Comparison of ENCODE assay signal across 13 mouse cellular contexts in genomic region chr6:80856910-80857543, GRCm38 (mm10).
DNase-seq lines count a peak whose midpoint lies in the region; ATAC-seq and TF ChIP-seq lines count a peak whose summit lies in the region.
"Had no signal": no experiment of that assay in that cellular context is flagged by ENCODE, and none has a peak within 500 bp of the region (broad histone marks: within the 10 kb centered on the region; RNA-seq: fewer than 3 reads in every experiment).

No protein-coding gene starts in this region.

- H3K4me1 ChIP-seq in forebrain, embryonic 14.5 days (ENCODE audit: control insufficient read depth, insufficient read depth, low read length), result 0 out of 2 replicates have a peak, but pooled peaks cover 3% of the 10 kb centered on the region
- peaks cover 4% of the 10 kb centered on the region; the same call in 1 of the 2 replicates for H3K4me1 ChIP-seq in midbrain, embryonic 10.5 days
- no peaks in the 10 kb centered on the region for H3K4me1 ChIP-seq in cerebellum, adult 2 months (ENCODE audit: control insufficient read depth, insufficient read depth, low read length)
- H3K4me1 ChIP-seq in lung, postnatal 0 days (ENCODE audit: insufficient read depth, low read depth, low read length), result no peaks in the 10 kb centered on the region
- H3K4me1 ChIP-seq: embryonic facial prominence, embryonic 15.5 days had no signal

- 54% methylated on average over 13 of the region's 13 CpGs for WGBS in forebrain, embryonic 14.5 days
- WGBS in midbrain, embryonic 10.5 days, result 74% methylated on average over 13 of the region's 13 CpGs
- WGBS in cerebellum, adult 2 months, result 68% methylated on average over 13 of the region's 13 CpGs
- 72% methylated on average over 13 of the region's 13 CpGs for WGBS in lung, postnatal 0 days

- no peaks in the 10 kb centered on the region for H3K27me3 ChIP-seq in forebrain, embryonic 14.5 days (replicated peaks; ENCODE audit: control insufficient read depth, insufficient read depth, low read length)
- H3K27me3 ChIP-seq in midbrain, embryonic 10.5 days (ENCODE audit: low read depth, poor library complexity, severe bottlenecking), result no peaks in the 10 kb centered on the region
- no peaks in the 10 kb centered on the region for H3K27me3 ChIP-seq in cerebellum, adult 2 months (ENCODE audit: control insufficient read depth, insufficient read depth, low read length)
- H3K27me3 ChIP-seq in lung, postnatal 0 days (replicated peaks; ENCODE audit: insufficient read depth, low read length), result no peaks in the 10 kb centered on the region
- H3K27me3 ChIP-seq: embryonic facial prominence, embryonic 15.5 days had no signal

- H3K9me3 ChIP-seq in forebrain, embryonic 14.5 days (replicated peaks; ENCODE audit: control insufficient read depth, low read length), result no peaks in the 10 kb centered on the region
- no peaks in the 10 kb centered on the region for H3K9me3 ChIP-seq in midbrain, embryonic 10.5 days (replicated peaks)
- no peaks in the 10 kb centered on the region for H3K9me3 ChIP-seq in lung, postnatal 0 days (ENCODE audit: low read length)
- H3K9me3 ChIP-seq: embryonic facial prominence, embryonic 15.5 days had no signal

- H3K4me2 ChIP-seq in forebrain, embryonic 14.5 days (ENCODE audit: low read length), result 0 out of 2 replicates have a peak overlapping the region, but pooled peaks have one; percentile 2
- no peak overlapping the region for H3K4me2 ChIP-seq in lung, postnatal 0 days (replicated peaks; ENCODE audit: low read depth, low read length)
- H3K4me2 ChIP-seq: embryonic facial prominence, embryonic 15.5 days; liver, embryonic 11.5 days had no signal

- DNase-seq in layer of hippocampus, adult 8-10 months (ENCODE audit: low spot score in 2 of 2), result peak; percentile 14 to 21
- no peak for DNase-seq in layer of hippocampus, postnatal 36 days
- peak; percentile 62 for DNase-seq in forebrain, embryonic 14.5 days (ENCODE audit: low spot score)
- peak; percentile 16 for DNase-seq in midbrain, embryonic 10.5 days (ENCODE audit: low spot score)
- DNase-seq in retina, embryonic 14.5 days (ENCODE audit: low spot score), result peak; percentile 7
- DNase-seq in cerebellum, adult 2 months, result no peak
- no peak for DNase-seq in lung, postnatal 0 days (ENCODE audit: low spot score)
- DNase-seq in gastrocnemius, postnatal 36 days, result no peak
- DNase-seq: adrenal gland, postnatal 10 days; gastrocnemius, postnatal 25 days; lung, postnatal 14 days had no signal

- no peak for TF ChIP-seq EP300 in lung, postnatal 0 days (IDR thresholded peaks at IDR 0.05)

- no peak for TF ChIP-seq CTCF in cerebellum, adult 2 months (IDR thresholded peaks at IDR 0.05; ENCODE audit: borderline replicate concordance, insufficient read depth, low read depth, low read length)
- TF ChIP-seq CTCF in lung, postnatal 0 days (IDR thresholded peaks at IDR 0.05), result no peak

- H3K4me3 ChIP-seq in forebrain, embryonic 14.5 days (ENCODE audit: low read depth, low read length), result no peak overlapping the region
- no peak overlapping the region for H3K4me3 ChIP-seq in midbrain, embryonic 10.5 days
- H3K4me3 ChIP-seq in cerebellum, adult 2 months (replicated peaks; ENCODE audit: insufficient read depth, low read depth, low read length), result no peak overlapping the region
- no peak overlapping the region for H3K4me3 ChIP-seq in lung, postnatal 0 days (ENCODE audit: low read depth, low read length)
- H3K4me3 ChIP-seq: embryonic facial prominence, embryonic 15.5 days had no signal

- H3K27ac ChIP-seq in forebrain, embryonic 14.5 days (ENCODE audit: low read depth, low read length), result no peak overlapping the region; the same call in 1 of the 2 replicates
- H3K27ac ChIP-seq in midbrain, embryonic 10.5 days (replicated peaks), result peak overlapping the region; percentile 28; the same call in 1 of the 2 replicates
- H3K27ac ChIP-seq in cerebellum, adult 2 months (ENCODE audit: insufficient read depth, low read length), result no peak overlapping the region
- no peak overlapping the region for H3K27ac ChIP-seq in lung, postnatal 0 days (ENCODE audit: low read length)
- H3K27ac ChIP-seq: embryonic facial prominence, embryonic 15.5 days had no signal

- no peak overlapping the region for H3K9ac ChIP-seq in forebrain, embryonic 14.5 days (ENCODE audit: low read length)
- H3K9ac ChIP-seq in lung, postnatal 0 days (replicated peaks; ENCODE audit: low read depth), result no peak overlapping the region
- H3K9ac ChIP-seq: embryonic facial prominence, embryonic 15.5 days had no signal

- TF ChIP-seq POLR2A in cerebellum, adult 2 months (IDR thresholded peaks at IDR 0.05; ENCODE audit: borderline replicate concordance, insufficient read depth, low read length), result no peak

- intact Hi-C loops in gastrocnemius, postnatal 36 days (cut with DNase I), result loop anchor here (5.0 kb wide), 1 partner anchor 735 kb away; no protein-coding TSS in a partner anchor

- no peaks in the 10 kb centered on the region for H3K36me3 ChIP-seq in forebrain, embryonic 14.5 days (ENCODE audit: control insufficient read depth, insufficient read depth, low read length)
- H3K36me3 ChIP-seq in midbrain, embryonic 10.5 days, result no peaks in the 10 kb centered on the region
- H3K36me3 ChIP-seq in lung, postnatal 0 days (ENCODE audit: insufficient read depth, low read length), result no peaks in the 10 kb centered on the region
- H3K36me3 ChIP-seq: embryonic facial prominence, embryonic 15.5 days had no signal

- peak; percentile 90 for ATAC-seq in forebrain, embryonic 14.5 days
- no peak for ATAC-seq in lung, postnatal 0 days

Comparison
In these comparisons a context has a peak if more than half of its experiments do, and no peak if none do; other contexts are left out.
1. DNase-seq: peak in layer of hippocampus, adult 8-10 months (2 of 2), forebrain, embryonic 14.5 days (single experiment), midbrain, embryonic 10.5 days (single experiment) and retina, embryonic 14.5 days (single experiment); none in layer of hippocampus, postnatal 36 days (0 of 2), cerebellum, adult 2 months (0 of 2), lung, postnatal 0 days (single experiment) and gastrocnemius, postnatal 36 days (0 of 2).